Mouse (Mus musculus) hematopoietic multipotent progenitor cell, adult 10-12 weeks (in vitro differentiated cells): ENCODE results near the gene Mga. TPM values are rescaled to one million over a fixed set of nuclear protein-coding genes. Genes with fewer than 3 reads are reported as not detected.

Experiments
- polyA plus RNA-seq: library from polyadenylated mRNA; stranded (reverse); fragments of >175 nt; gene quantifications from 2 replicates; pipeline ENCODE4 v1.2.3, GENCODE M21; 2012; ENCODE audit warnings: low replicate concordance

Mga gene
- 3.7 and 5.3 TPM in 2 replicates for polyA plus RNA-seq

GRCm38 (mm10) chr2:119897090-119897732 is at the start of gene Mga:
Gene Mga, plus strand, starts transcription at chr2:119897228.

GRCm38 (mm10) chr2:119972537-119972879 is 75.5 kb downstream of the Mga start, which contains the start of gene Mapkbp1:
Gene Mapkbp1, plus strand, starts transcription at chr2:119972699.

Other genes with a start within 250 kb of the Mga start
- 2.4 and 3.9 TPM in 2 replicates for gene Ndufaf1, start 234.4 kb upstream of the Mga start, polyA plus RNA-seq
- 27.6 and 49.7 TPM in 2 replicates for gene Rtf1, start 222.2 kb upstream of the Mga start, polyA plus RNA-seq
- 0.38 and 0.68 TPM in 2 replicates for gene Itpka, start 154.9 kb upstream of the Mga start, polyA plus RNA-seq
- 6.9 and 10.2 TPM in 2 replicates for gene Ltk, start 136.8 kb upstream of the Mga start, polyA plus RNA-seq
- gene Rpap1, start 109.7 kb upstream of the Mga start, polyA plus RNA-seq: 14.8 and 28.4 TPM in 2 replicates
- gene Tyro3, start 99.5 kb upstream of the Mga start, polyA plus RNA-seq: 1.5 TPM in 2 replicates
- 5.8 and 6.0 TPM in 2 replicates for gene Mapkbp1, start 75.5 kb downstream of the Mga start, polyA plus RNA-seq
- 7.2 and 11.4 TPM in 2 replicates for gene Jmjd7, start 130.3 kb downstream of the Mga start, polyA plus RNA-seq
- 2.1 and 3.3 TPM in 2 replicates for gene Gm28042, start 130.3 kb downstream of the Mga start, polyA plus RNA-seq
- gene Pla2g4b, start 136.2 kb downstream of the Mga start, polyA plus RNA-seq: 11.6 and 19.0 TPM in 2 replicates